Mouse (Mus musculus) lung, postnatal 0 days (tissue): ENCODE data around the gene Ppp4r3a. TPM values are rescaled to one million over a fixed set of nuclear protein-coding genes. Genes with fewer than 3 reads are reported as not detected.
A peak's percentile ranks its signal among the peaks of the same experiment; 100 is the strongest.

ENCODE experiments used
- ATAC-seq: fragments of 200-750 bp; cut with Nextera tagmentation; 2 replicates; pipeline ENCODE4 v1.8.0; 2017; ENCODE audit warnings: moderate library complexity
- DNase-seq: peaks from one replicate; pipeline ENCODE4 v3.0.0-alpha.2; 2016; ENCODE audit warnings: low spot score
- H3K27ac ChIP-seq: fragments of 300-500 bp; sonication (generic); 2 replicates; pipeline ENCODE4 v1.5.1; 2014; ENCODE audit warnings: antibody characterized with exemption, mild to moderate bottlenecking, low read length, mixed read lengths
- H3K27me3 ChIP-seq: fragments of 300-500 bp; sonication (generic); replicated peaks from 2 replicates; pipeline ENCODE4 v1.6.1; 2014; ENCODE audit warnings: low read length, mixed read lengths; ENCODE audit not compliant: insufficient read depth
- H3K36me3 ChIP-seq: fragments of 300-500 bp; sonication (generic); 2 replicates; pipeline ENCODE4 v1.6.1; 2014; ENCODE audit warnings: low read length, mixed read lengths; ENCODE audit not compliant: insufficient read depth
- H3K4me1 ChIP-seq: fragments of 300-500 bp; sonication (generic); 2 replicates; pipeline ENCODE4 v1.6.1; 2014; ENCODE audit warnings: antibody characterized with exemption, low read depth, low read length, mixed read lengths; ENCODE audit not compliant: insufficient read depth
- H3K4me2 ChIP-seq: fragments of 300-500 bp; sonication (generic); replicated peaks from 2 replicates; pipeline ENCODE4 v1.6.1; 2014; ENCODE audit warnings: low read depth, mild to moderate bottlenecking, low read length, moderate library complexity, mixed read lengths
- H3K4me3 ChIP-seq: fragments of 300-500 bp; sonication (generic); 2 replicates; pipeline ENCODE4 v1.5.1; 2014; ENCODE audit warnings: low read depth, low read length
- H3K9ac ChIP-seq: fragments of 300-500 bp; sonication (generic); replicated peaks from 2 replicates; pipeline ENCODE4 v1.6.1; 2014; ENCODE audit warnings: low read depth, mild to moderate bottlenecking
- H3K9me3 ChIP-seq: fragments of 300-500 bp; sonication (generic); 2 replicates; pipeline ENCODE4 v1.6.1; 2016; ENCODE audit warnings: low read length, mixed read lengths
- CTCF ChIP-seq: IDR thresholded peaks from 2 replicates; pipeline ENCODE4 v1.5.1; 2016; ENCODE audit warnings: antibody characterized with exemption, mild to moderate bottlenecking
- EP300 ChIP-seq: IDR thresholded peaks from 2 replicates; pipeline ENCODE4 v1.6.1; 2016; ENCODE audit warnings: antibody characterized with exemption, mild to moderate bottlenecking, control low read depth
- WGBS: fragments of 180-500 bp; shearing (Covaris S2); extraction: QIAGEN DNeasy Blood & Tissue Kit; methylation state at CpG from one replicate; pipeline ENCODE4 v1.1.7; 2014; 5-methylcytosine and 5-hydroxymethylcytosine counted together
- polyA plus RNA-seq: library from polyadenylated mRNA; unstranded; fragments of >200 nt; fragmentation: Nextera tagmentation; extraction: Ambion mirVana; gene quantifications from 2 replicates; pipeline ENCODE4 v1.2.1, GENCODE M21; 2015

The Ppp4r3a gene
- polyA plus RNA-seq, 1 experiment from 2014 or later = 16.4 TPM

- ATAC-seq = no peak
- peak; percentile 83 for DNase-seq
- Histone ChIP-seq H3K9me3 (no peaks in the 10 kb centered on the region), H3K27ac (0 out of 2 replicates have a peak overlapping the region, but pooled peaks have one; percentile 20), H3K4me2 (peak overlapping the region; percentile 96), H3K9ac (no peak overlapping the region), H3K4me1 (peaks cover 2% of the 10 kb centered on the region; the same call in 1 of the 2 replicates), H3K27me3 (no peaks in the 10 kb centered on the region; the same call in 1 of the 2 replicates), H3K36me3 (no peaks in the 10 kb centered on the region), H3K4me3 (peak overlapping the region; percentile 21; the same call in 1 of the 2 replicates)
- 47% methylated on average over 7 of the region's 7 CpGs for WGBS
- TF ChIP-seq EP300 = no peak
Measured at GRCm38 (mm10) chr12:101026518-101026917, 57.0 kb downstream of the Ppp4r3a start.

GRCm38 (mm10) chr12:101026025-101026424 is 57.5 kb downstream of the Ppp4r3a start:
- H3K27ac ChIP-seq = no peak overlapping the region
- H3K4me1 ChIP-seq = peaks cover 3% of the 10 kb centered on the region; the same call in 1 of the 2 replicates

GRCm38 (mm10) chr12:101025379-101025778 is 58.1 kb downstream of the Ppp4r3a start:
- Histone ChIP-seq H3K4me1 (peaks cover 5% of the 10 kb centered on the region; the same call in 1 of the 2 replicates), H3K4me2 (peak overlapping the region; percentile 22), H3K9ac (no peak overlapping the region), H3K27ac (peak overlapping the region; percentile 22; the same call in 1 of the 2 replicates), H3K9me3 (no peaks in the 10 kb centered on the region), H3K4me3 (no peak overlapping the region), H3K36me3 (no peaks in the 10 kb centered on the region), H3K27me3 (no peaks in the 10 kb centered on the region; the same call in 1 of the 2 replicates)
- TF ChIP-seq CTCF (no peak), EP300 (no peak)
- ATAC-seq = peak; percentile 52
- WGBS = 51% methylated on average over 7 of the region's 7 CpGs
- peak; percentile 85 for DNase-seq

More at GRCm38 (mm10) chr12:101026025-101026424, 57.5 kb downstream of the Ppp4r3a start:
- DNase-seq (no peak), ATAC-seq (no peak)
- Histone ChIP-seq H3K9ac (no peak overlapping the region), H3K9me3 (no peaks in the 10 kb centered on the region), H3K27me3 (no peaks in the 10 kb centered on the region; the same call in 1 of the 2 replicates), H3K36me3 (no peaks in the 10 kb centered on the region), H3K4me2 (no peak overlapping the region), H3K4me3 (no peak overlapping the region)
- WGBS = 63% methylated on average over 4 of the region's 4 CpGs
- TF ChIP-seq EP300 = no peak
- no peak for TF ChIP-seq CTCF

- 0 out of 2 replicates have a peak overlapping the region, but pooled peaks have one; percentile 22 for H3K27ac ChIP-seq
Measured at GRCm38 (mm10) chr12:101024824-101025223, 58.7 kb downstream of the Ppp4r3a start.

GRCm38 (mm10) chr12:101023143-101023542 is 60.4 kb downstream of the Ppp4r3a start:
- no peak for ATAC-seq
- no peaks in the 10 kb centered on the region for H3K27me3 ChIP-seq
- H3K36me3 ChIP-seq = no peaks in the 10 kb centered on the region
- H3K9ac ChIP-seq = no peak overlapping the region
- H3K4me1 ChIP-seq = peaks cover 17% of the 10 kb centered on the region
- H3K4me2 ChIP-seq = no peak overlapping the region
- WGBS = 71% methylated on average over 11 of the region's 11 CpGs
- no peak for DNase-seq
- H3K9me3 ChIP-seq = no peaks in the 10 kb centered on the region
- no peak overlapping the region for H3K4me3 ChIP-seq
- H3K27ac ChIP-seq = no peak overlapping the region
- TF ChIP-seq CTCF = no peak
- TF ChIP-seq EP300 = no peak

More at GRCm38 (mm10) chr12:101024824-101025223, 58.7 kb downstream of the Ppp4r3a start:
- DNase-seq = no peak
- TF ChIP-seq CTCF (no peak), EP300 (no peak)
- H3K27me3 ChIP-seq = no peaks in the 10 kb centered on the region; the same call in 1 of the 2 replicates
- WGBS = 58% methylated on average over 8 of the region's 8 CpGs
- no peak overlapping the region for H3K9ac ChIP-seq
- no peak overlapping the region; the same call in 1 of the 2 replicates for H3K4me2 ChIP-seq
- no peak overlapping the region for H3K4me3 ChIP-seq
- no peaks in the 10 kb centered on the region for H3K9me3 ChIP-seq
- ATAC-seq = no peak
- peaks cover 10% of the 10 kb centered on the region; the same call in 1 of the 2 replicates for H3K4me1 ChIP-seq
- H3K36me3 ChIP-seq = no peaks in the 10 kb centered on the region

- Histone ChIP-seq H3K36me3 (no peaks in the 10 kb centered on the region), H3K9ac (no peak overlapping the region), H3K4me1 (peaks cover 20% of the 10 kb centered on the region), H3K4me2 (no peak overlapping the region), H3K27ac (no peak overlapping the region), H3K4me3 (no peak overlapping the region), H3K9me3 (no peaks in the 10 kb centered on the region), H3K27me3 (no peaks in the 10 kb centered on the region)
- ATAC-seq (no peak), DNase-seq (no peak)
- 72% methylated on average over 8 of the region's 8 CpGs for WGBS
- TF ChIP-seq EP300 (no peak), CTCF (no peak)
Measured at GRCm38 (mm10) chr12:101022353-101022752, 61.1 kb downstream of the Ppp4r3a start.
